Mouse (Mus musculus): ENCODE data around the gene Slc6a17. TPM values are rescaled to one million over a fixed set of nuclear protein-coding genes. Genes with fewer than 3 reads are reported as not detected.

Slc6a17 gene
- polyA plus RNA-seq (2012; rRNA removed) = 2.5 and 2.8 TPM in 2 replicates

- WGBS = 1% methylated on average over 68 of the region's 68 CpGs
- DNase-seq (ENCODE audit: low read depth, low spot score) = no peak
Measured at GRCm38 (mm10) chr3:107517631-107518108, at the start of gene Slc6a17. TSS of gene Slc6a17 (minus strand) at chr3:107518018.

- 38% methylated on average over 3 of the region's 3 CpGs for WGBS
- DNase-seq (ENCODE audit: low read depth, low spot score) = no peak
Measured at GRCm38 (mm10) chr3:107565331-107565730, 47.5 kb upstream of the Slc6a17 start.

GRCm38 (mm10) chr3:107563880-107564279, 46.1 kb upstream of the Slc6a17 start:
- 63% methylated on average over 4 of the region's 4 CpGs for WGBS
- DNase-seq (ENCODE audit: low read depth, low spot score) = no peak

GRCm38 (mm10) chr3:107562591-107562990, 44.8 kb upstream of the Slc6a17 start:
- 57% methylated on average over 4 of the region's 4 CpGs for WGBS
- DNase-seq (ENCODE audit: low read depth, low spot score) = no peak

GRCm38 (mm10) chr3:107562104-107562503, 44.3 kb upstream of the Slc6a17 start:
- WGBS = 52% methylated on average over 2 of the region's 2 CpGs

GRCm38 (mm10) chr3:107559183-107559582, 41.4 kb upstream of the Slc6a17 start:
- WGBS = 6% methylated on average over 3 of the region's 3 CpGs
- DNase-seq (ENCODE audit: low read depth, low spot score) = no peak

More at GRCm38 (mm10) chr3:107562104-107562503, 44.3 kb upstream of the Slc6a17 start:
- DNase-seq (ENCODE audit: low read depth, low spot score) = no peak

GRCm38 (mm10) chr3:107558740-107559139, 40.9 kb upstream of the Slc6a17 start:
- WGBS = 36% methylated on average over 3 of the region's 3 CpGs
- DNase-seq (ENCODE audit: low read depth, low spot score) = no peak

GRCm38 (mm10) chr3:107554842-107555241, 37.0 kb upstream of the Slc6a17 start, which contains the start of gene Ubl4b:
TSS of gene Ubl4b (minus strand) at chr3:107555073.
- 95% methylated on average over 2 of the region's 2 CpGs for WGBS

GRCm38 (mm10) chr3:107550409-107551049, 32.7 kb upstream of the Slc6a17 start:
- no peak for DNase-seq (ENCODE audit: low read depth, low spot score)
- WGBS = 71% methylated on average over 17 of the region's 17 CpGs

More at GRCm38 (mm10) chr3:107554842-107555241, 37.0 kb upstream of the Slc6a17 start, which contains the start of gene Ubl4b:
- no peak for DNase-seq (ENCODE audit: low read depth, low spot score)

- 45% methylated on average over 2 of the region's 2 CpGs for WGBS
- DNase-seq (ENCODE audit: low read depth, low spot score) = no peak
Measured at GRCm38 (mm10) chr3:107546956-107547355, 29.1 kb upstream of the Slc6a17 start.

GRCm38 (mm10) chr3:107545716-107546412, 28.0 kb upstream of the Slc6a17 start:
- 31% methylated on average over 10 of the region's 10 CpGs for WGBS
- DNase-seq (ENCODE audit: low read depth, low spot score) = no peak

GRCm38 (mm10) chr3:107545278-107545677, 27.5 kb upstream of the Slc6a17 start:
- no peak for DNase-seq (ENCODE audit: low read depth, low spot score)
- WGBS = 58% methylated on average over 5 of the region's 5 CpGs

- WGBS = 56% methylated on average over 8 of the region's 8 CpGs
- DNase-seq (ENCODE audit: low read depth, low spot score) = no peak
Measured at GRCm38 (mm10) chr3:107543158-107544080, 25.6 kb upstream of the Slc6a17 start.

GRCm38 (mm10) chr3:107542584-107542983, 24.8 kb upstream of the Slc6a17 start:
- no peak for DNase-seq (ENCODE audit: low read depth, low spot score)
- 40% methylated on average over 4 of the region's 4 CpGs for WGBS

- WGBS = 34% methylated on average over 8 of the region's 8 CpGs
- no peak for DNase-seq (ENCODE audit: low read depth, low spot score)
Measured at GRCm38 (mm10) chr3:107537504-107537889, 19.7 kb upstream of the Slc6a17 start.

GRCm38 (mm10) chr3:107536810-107537503, 19.1 kb upstream of the Slc6a17 start:
- DNase-seq (ENCODE audit: low read depth, low spot score) = no peak
- WGBS = 8% methylated on average over 17 of the region's 17 CpGs

- 81% methylated on average over 7 of the region's 7 CpGs for WGBS
Measured at GRCm38 (mm10) chr3:107534951-107535350, 17.1 kb upstream of the Slc6a17 start.

GRCm38 (mm10) chr3:107533532-107533931, 15.7 kb upstream of the Slc6a17 start:
- no peak for DNase-seq (ENCODE audit: low read depth, low spot score)
- 71% methylated on average over 4 of the region's 4 CpGs for WGBS

More at GRCm38 (mm10) chr3:107534951-107535350, 17.1 kb upstream of the Slc6a17 start:
- no peak for DNase-seq (ENCODE audit: low read depth, low spot score)

GRCm38 (mm10) chr3:107530581-107530980, 12.8 kb upstream of the Slc6a17 start:
- DNase-seq (ENCODE audit: low read depth, low spot score) = no peak
- WGBS = 52% methylated on average over 5 of the region's 5 CpGs

Data from large intestine, adult 2 months (tissue).